Comparison of ENCODE assay signal across 14 mouse cellular contexts in the genomic region with DNA sequence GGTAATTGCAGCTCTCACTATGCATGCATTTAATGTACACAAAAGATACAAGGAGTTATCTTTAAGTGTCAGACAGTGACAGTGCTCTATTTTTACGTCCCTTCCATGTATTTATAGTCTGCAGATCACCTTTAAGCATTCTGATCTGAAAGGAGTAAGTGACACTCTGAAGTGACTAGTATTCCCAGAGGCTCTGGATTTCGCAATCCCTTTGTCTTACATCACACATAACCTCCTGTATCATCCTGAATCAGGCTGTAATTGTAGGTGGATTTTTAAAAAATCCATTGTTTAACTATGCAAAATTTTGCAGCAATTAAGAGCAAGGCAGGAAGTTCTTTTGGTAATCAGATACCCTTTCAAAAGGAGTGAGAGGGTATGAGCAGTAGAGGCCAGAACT.
"Had no signal": no experiment of that assay in that cellular context is flagged by ENCODE, and none has a peak within 500 bp of the region (broad histone marks: within the 10 kb centered on the region; RNA-seq: fewer than 3 reads in every experiment).

No protein-coding gene starts in this region.

- ATAC-seq: midbrain, embryonic 13.5 days; midbrain, embryonic 15.5 days had no signal

- DNase-seq: lung, adult 2 months; lung, postnatal 10 days; right cerebral cortex, postnatal 14 days; thymus, adult 2 months; thymus, postnatal 25 days; thymus, postnatal 4 days had no signal

- H3K9me3 ChIP-seq: midbrain, embryonic 13.5 days; midbrain, embryonic 15.5 days; neural tube, embryonic 12.5 days; stomach, embryonic 15.5 days had no signal

- H3K4me1 ChIP-seq: megakaryocyte, embryonic 14.5 days; midbrain, embryonic 13.5 days; midbrain, embryonic 15.5 days; neural tube, embryonic 12.5 days; stomach, embryonic 15.5 days had no signal

- H3K27ac ChIP-seq: macrophage; midbrain, embryonic 13.5 days; midbrain, embryonic 15.5 days; neural tube, embryonic 12.5 days; stomach, embryonic 15.5 days; stomach, postnatal 0 days had no signal

- H3K36me3 ChIP-seq: midbrain, embryonic 13.5 days; midbrain, embryonic 15.5 days; neural tube, embryonic 12.5 days; stomach, embryonic 15.5 days had no signal

- H3K4me3 ChIP-seq: megakaryocyte, embryonic 14.5 days; midbrain, embryonic 13.5 days; midbrain, embryonic 15.5 days; neural tube, embryonic 12.5 days; stomach, embryonic 15.5 days had no signal

- H3K9ac ChIP-seq: midbrain, embryonic 13.5 days; midbrain, embryonic 15.5 days; neural tube, embryonic 12.5 days; stomach, embryonic 15.5 days had no signal

- H3K27me3 ChIP-seq: megakaryocyte, embryonic 14.5 days; midbrain, embryonic 13.5 days; midbrain, embryonic 15.5 days; neural tube, embryonic 12.5 days; stomach, embryonic 15.5 days had no signal

- H3K4me2 ChIP-seq: midbrain, embryonic 11.5 days; midbrain, embryonic 13.5 days; midbrain, embryonic 15.5 days; neural tube, embryonic 12.5 days; stomach, embryonic 15.5 days had no signal
